Mouse (Mus musculus) kidney, embryonic 14.5 days (tissue): ENCODE measurements around the gene Fancl. TPM values are rescaled to one million over a fixed set of nuclear protein-coding genes. Genes with fewer than 3 reads are reported as not detected.

ENCODE experiments used
- ATAC-seq: fragments of 200-750 bp; cut with Nextera tagmentation; 2 replicates; pipeline ENCODE4 v1.8.0; 2017; ENCODE audit warnings: moderate number of reproducible peaks, mild to moderate bottlenecking, moderate TSS enrichment, moderate library complexity; ENCODE audit not compliant: low FRiP score, low TSS enrichment
- H3K27ac ChIP-seq: fragments of 300-500 bp; sonication (generic); 2 replicates; pipeline ENCODE4 v1.5.1; 2014; ENCODE audit warnings: low read depth, mild to moderate bottlenecking, low read length, moderate library complexity, mixed read lengths
- H3K27me3 ChIP-seq: fragments of 300-500 bp; sonication (generic); 2 replicates; pipeline ENCODE4 v1.6.1; 2014; ENCODE audit warnings: mild to moderate bottlenecking, low read length; ENCODE audit not compliant: control insufficient read depth, insufficient read depth
- H3K36me3 ChIP-seq: fragments of 300-500 bp; sonication (generic); 2 replicates; pipeline ENCODE4 v1.6.1; 2014; ENCODE audit warnings: low read length, mixed read lengths; ENCODE audit not compliant: control insufficient read depth, insufficient read depth
- H3K4me1 ChIP-seq: fragments of 300-500 bp; sonication (generic); 2 replicates; pipeline ENCODE4 v1.6.1; 2014; ENCODE audit warnings: low read length, mixed read lengths; ENCODE audit not compliant: control insufficient read depth, insufficient read depth
- H3K4me2 ChIP-seq: fragments of 300-500 bp; sonication (generic); replicated peaks from 2 replicates; pipeline ENCODE4 v1.6.1; 2014; ENCODE audit warnings: low read depth, mild to moderate bottlenecking, low read length
- H3K4me3 ChIP-seq: fragments of 300-500 bp; sonication (generic); 2 replicates; pipeline ENCODE4 v1.5.1; 2014; ENCODE audit warnings: mild to moderate bottlenecking, low read length
- H3K9ac ChIP-seq: fragments of 300-500 bp; sonication (generic); 2 replicates; pipeline ENCODE4 v1.6.1; 2014; ENCODE audit warnings: low read depth, mild to moderate bottlenecking, low read length, moderate library complexity
- H3K9me3 ChIP-seq: fragments of 300-500 bp; sonication (generic); 2 replicates; pipeline ENCODE4 v1.6.1; 2016; ENCODE audit warnings: low read length; ENCODE audit not compliant: control insufficient read depth
- WGBS: fragments of 180-500 bp; shearing (Covaris S2); extraction: QIAGEN DNeasy Blood & Tissue Kit; methylation state at CpG from one replicate; pipeline ENCODE4 v1.1.7; 2014; 5-methylcytosine and 5-hydroxymethylcytosine counted together
- polyA plus RNA-seq: library from polyadenylated mRNA; unstranded; fragments of >200 nt; fragmentation: Nextera tagmentation; extraction: Ambion mirVana; gene quantifications from 2 replicates; pipeline ENCODE4 v1.2.1, GENCODE M21; 2014

Gene Fancl
- polyA plus RNA-seq, 1 experiment from 2014 or later = 33.6 TPM

DNA sequence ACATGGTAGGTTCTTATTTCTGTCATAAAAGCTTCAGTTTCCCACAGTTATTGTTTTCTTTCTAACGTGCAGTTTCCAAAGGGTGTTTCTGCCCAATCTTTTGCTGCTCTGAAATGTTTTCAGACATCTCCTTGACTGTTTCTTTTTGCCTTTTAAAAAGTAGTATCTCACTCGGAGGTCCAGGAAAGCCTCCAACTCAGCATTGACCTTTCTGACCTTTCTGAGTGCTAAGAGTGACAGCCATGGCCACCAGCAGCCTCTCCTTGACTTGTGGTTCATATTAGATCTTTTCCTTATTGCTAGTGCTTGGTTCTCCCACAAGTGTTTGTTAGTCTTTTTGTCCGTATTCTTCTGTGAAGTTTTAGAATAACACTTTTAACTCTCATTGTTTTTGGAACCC lies 9.6 kb downstream of the Fancl start:
- 44% methylated on average over 3 of the region's 3 CpGs for WGBS
- Histone ChIP-seq H3K4me1 (no peaks in the 10 kb centered on the region), H3K9ac (no peak overlapping the region), H3K9me3 (no peaks in the 10 kb centered on the region), H3K4me3 (no peak overlapping the region), H3K36me3 (no peaks in the 10 kb centered on the region), H3K27ac (no peak overlapping the region), H3K4me2 (no peak overlapping the region), H3K27me3 (no peaks in the 10 kb centered on the region)
- ATAC-seq = peak; percentile 24; the same call in 1 of the 2 replicates

DNA sequence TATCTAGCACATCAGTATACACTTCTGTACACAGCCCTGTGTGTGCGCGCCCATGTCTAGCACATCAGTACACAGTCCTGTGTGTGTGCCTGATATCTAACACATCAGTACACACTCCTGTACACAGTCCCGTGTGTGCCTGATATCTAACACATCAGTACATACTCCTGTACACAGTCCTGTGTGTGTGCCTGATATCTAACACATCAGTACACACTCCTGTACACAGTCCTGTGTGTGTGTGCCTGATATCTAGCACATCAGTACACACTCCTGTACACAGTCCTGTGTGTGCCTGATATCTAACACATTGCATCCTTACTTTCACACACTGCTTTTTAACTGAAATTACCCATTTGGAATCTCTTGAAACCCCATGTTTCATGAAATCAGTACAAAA lies 27.0 kb downstream of the Fancl start:
- Histone ChIP-seq H3K4me1 (no peaks in the 10 kb centered on the region), H3K27me3 (no peaks in the 10 kb centered on the region), H3K27ac (no peak overlapping the region), H3K4me2 (no peak overlapping the region), H3K9ac (no peak overlapping the region), H3K4me3 (no peak overlapping the region), H3K9me3 (no peaks in the 10 kb centered on the region), H3K36me3 (no peaks in the 10 kb centered on the region)
- WGBS = 96% methylated on average over 3 of the region's 3 CpGs
- no peak for ATAC-seq

- Histone ChIP-seq H3K27me3 (no peaks in the 10 kb centered on the region), H3K27ac (no peak overlapping the region), H3K9me3 (no peaks in the 10 kb centered on the region), H3K36me3 (no peaks in the 10 kb centered on the region), H3K4me1 (no peaks in the 10 kb centered on the region), H3K9ac (no peak overlapping the region), H3K4me3 (no peak overlapping the region), H3K4me2 (no peak overlapping the region)
- ATAC-seq = peak; percentile 62; the same call in 1 of the 2 replicates
- 41% methylated on average over 2 of the region's 2 CpGs for WGBS
Observed at GRCm38 (mm10) chr11:26421472-26421871, 35.5 kb downstream of the Fancl start.

DNA sequence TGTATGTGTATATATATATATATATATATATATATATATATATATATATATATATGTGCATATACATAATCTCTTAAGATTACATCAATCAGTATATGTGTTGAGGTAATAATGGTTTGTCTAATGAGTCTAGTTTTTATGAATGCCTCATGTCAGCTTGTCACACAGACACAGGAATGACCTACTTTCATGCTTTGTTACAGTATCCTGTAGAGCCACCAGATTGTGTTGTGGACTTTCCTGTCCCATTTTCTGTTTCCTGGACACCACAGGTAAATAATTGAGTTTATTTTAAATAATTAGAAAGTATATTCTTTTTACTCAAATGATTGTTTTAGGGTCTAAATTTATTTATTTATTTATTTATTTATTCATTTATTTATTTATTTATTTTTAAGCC lies 48.3 kb downstream of the Fancl start:
- no peaks in the 10 kb centered on the region for H3K9me3 ChIP-seq
- no peak for ATAC-seq
- no peak overlapping the region for H3K9ac ChIP-seq
- no peaks in the 10 kb centered on the region for H3K36me3 ChIP-seq
- H3K27me3 ChIP-seq = no peaks in the 10 kb centered on the region
- H3K4me3 ChIP-seq = no peak overlapping the region
- no peak overlapping the region for H3K4me2 ChIP-seq
- no peak overlapping the region for H3K27ac ChIP-seq
- H3K4me1 ChIP-seq = no peaks in the 10 kb centered on the region

GRCm38 (mm10) chr11:26437818-26438217 lies 51.9 kb downstream of the Fancl start:
- H3K9ac ChIP-seq = no peak overlapping the region
- no peak overlapping the region for H3K27ac ChIP-seq
- H3K4me2 ChIP-seq = no peak overlapping the region
- H3K36me3 ChIP-seq = no peaks in the 10 kb centered on the region
- H3K9me3 ChIP-seq = no peaks in the 10 kb centered on the region
- H3K4me1 ChIP-seq = no peaks in the 10 kb centered on the region
- WGBS = 90% methylated on average over 13 of the region's 13 CpGs
- ATAC-seq = no peak
- H3K4me3 ChIP-seq = no peak overlapping the region
- no peaks in the 10 kb centered on the region for H3K27me3 ChIP-seq

GRCm38 (mm10) chr11:26441121-26441520 lies 55.2 kb downstream of the Fancl start:
- H3K4me2 ChIP-seq = no peak overlapping the region
- no peak overlapping the region for H3K9ac ChIP-seq
- H3K4me1 ChIP-seq = no peaks in the 10 kb centered on the region
- 64% methylated on average over 1 of the region's 1 CpGs for WGBS
- H3K27ac ChIP-seq = no peak overlapping the region
- no peaks in the 10 kb centered on the region for H3K27me3 ChIP-seq
- ATAC-seq = no peak
- no peak overlapping the region for H3K4me3 ChIP-seq
- no peaks in the 10 kb centered on the region; the same call in 1 of the 2 replicates for H3K36me3 ChIP-seq
- H3K9me3 ChIP-seq = no peaks in the 10 kb centered on the region

- no peak for ATAC-seq
- Histone ChIP-seq H3K9ac (no peak overlapping the region), H3K27me3 (no peaks in the 10 kb centered on the region), H3K4me2 (no peak overlapping the region), H3K36me3 (no peaks in the 10 kb centered on the region; the same call in 1 of the 2 replicates), H3K9me3 (no peaks in the 10 kb centered on the region; the same call in 1 of the 2 replicates), H3K4me1 (no peaks in the 10 kb centered on the region), H3K27ac (no peak overlapping the region), H3K4me3 (no peak overlapping the region)
Observed at GRCm38 (mm10) chr11:26444374-26444773, 58.4 kb downstream of the Fancl start.

DNA sequence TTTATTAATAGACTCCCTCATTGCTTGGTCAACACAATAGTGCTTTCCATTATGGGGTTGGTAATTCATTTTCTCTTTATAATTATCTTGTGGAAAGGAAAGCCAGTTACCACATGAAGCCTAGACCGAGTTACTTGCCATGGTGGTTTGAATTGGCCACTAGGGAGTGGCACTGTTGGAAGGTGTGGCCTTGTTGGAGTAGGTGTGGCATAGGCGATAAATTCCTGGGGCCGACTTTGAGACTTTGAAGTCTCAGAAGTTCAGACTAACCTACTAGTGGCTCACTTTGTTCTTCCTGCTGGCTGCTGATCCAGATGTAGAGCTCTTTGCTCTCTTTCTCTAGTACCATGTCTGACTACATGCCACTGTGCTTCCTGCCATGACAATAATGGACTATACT lies 63.9 kb downstream of the Fancl start:
- Histone ChIP-seq H3K36me3 (no peaks in the 10 kb centered on the region; the same call in 1 of the 2 replicates), H3K4me3 (no peak overlapping the region), H3K27ac (no peak overlapping the region), H3K27me3 (no peaks in the 10 kb centered on the region), H3K4me1 (no peaks in the 10 kb centered on the region), H3K9me3 (no peaks in the 10 kb centered on the region; the same call in 1 of the 2 replicates), H3K4me2 (no peak overlapping the region), H3K9ac (no peak overlapping the region)
- WGBS = 77% methylated on average over 3 of the region's 3 CpGs
- no peak for ATAC-seq

GRCm38 (mm10) chr11:26450636-26451035 lies 64.7 kb downstream of the Fancl start:
- no peak overlapping the region for H3K4me3 ChIP-seq
- H3K9me3 ChIP-seq = no peaks in the 10 kb centered on the region; the same call in 1 of the 2 replicates
- no peaks in the 10 kb centered on the region; the same call in 1 of the 2 replicates for H3K36me3 ChIP-seq
- no peaks in the 10 kb centered on the region for H3K27me3 ChIP-seq
- H3K27ac ChIP-seq = no peak overlapping the region
- ATAC-seq = no peak
- 86% methylated on average over 1 of the region's 1 CpGs for WGBS
- H3K4me1 ChIP-seq = no peaks in the 10 kb centered on the region
- no peak overlapping the region for H3K4me2 ChIP-seq
- no peak overlapping the region for H3K9ac ChIP-seq
